Mouse (Mus musculus) G1E (cell line): ENCODE data around the gene Col25a1.

Experiments used
- CTCF ChIP-seq: IDR thresholded peaks from 2 replicates; pipeline ENCODE4 v1.5.1; 2012; ENCODE audit warnings: low read depth, low read length, inconsistent platforms, mixed read lengths
- GATA1 ChIP-seq: IDR thresholded peaks from 2 replicates; pipeline ENCODE4 v1.6.1; 2012; ENCODE audit warnings: borderline replicate concordance, low read length, inconsistent platforms, mixed read lengths
- GATA2 ChIP-seq: IDR thresholded peaks from 2 replicates; pipeline ENCODE4 v1.6.1; 2012; ENCODE audit warnings: low read depth, low read length, inconsistent platforms, borderline replicate concordance
- POLR2AphosphoS5 ChIP-seq: IDR thresholded peaks from 2 replicates; pipeline ENCODE4 v1.6.1; 2012; ENCODE audit warnings: low read depth, low read length, inconsistent platforms; ENCODE audit not compliant: insufficient replicate concordance
- TAL1 ChIP-seq: conservative IDR thresholded peaks from 2 replicates; pipeline ENCODE4 v1.6.1; 2012; ENCODE audit warnings: low read depth, low read length, inconsistent platforms, mixed read lengths

DNA sequence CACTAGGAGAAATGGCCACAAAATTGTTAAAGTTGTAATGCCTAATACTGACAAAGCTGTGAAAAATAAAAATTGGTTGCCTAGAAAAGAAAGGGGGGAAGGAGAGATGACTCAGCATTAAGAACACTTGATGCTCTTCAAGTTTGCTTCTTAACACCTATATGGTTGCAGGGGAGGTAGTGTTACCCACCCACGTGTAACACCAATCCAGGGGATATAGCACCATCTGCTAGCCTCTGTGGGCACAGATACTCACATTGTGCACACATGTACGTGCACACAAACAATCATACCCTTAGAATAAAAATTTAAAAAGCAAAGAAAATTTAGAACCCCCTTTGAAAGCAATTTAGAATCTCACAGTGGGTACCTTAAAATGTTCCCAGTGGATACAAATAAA is 377.0 kb downstream of the Col25a1 start:
- TF ChIP-seq GATA1 (no peak), TAL1 (no peak), CTCF (no peak), GATA2 (no peak), POLR2AphosphoS5 (no peak)
